Mouse (Mus musculus) adrenal gland, postnatal 14 days (tissue): ENCODE data around the gene Ear2. TPM values are rescaled to one million over a fixed set of nuclear protein-coding genes. Genes with fewer than 3 reads are reported as not detected.
"Not testable (repeated sequence)": the region's sequence is repeated elsewhere in the genome, so short reads cannot be mapped to it uniquely, and the experiment has no call there.

Experiments used
- DNase-seq: peaks from one replicate; pipeline ENCODE4 v3.0.0; 2021; ENCODE audit warnings: mixed read lengths
- long read RNA-seq, 2 experiments: library from polyadenylated mRNA; stranded (forward); transcript quantifications; one replicate each; pipeline ENCODE4 v2.0.0; 2021
- total RNA-seq: library from RNA; stranded (reverse); gene quantifications from 2 replicates; pipeline ENCODE4 v1.2.3, GENCODE M21; 2021

The Ear2 gene
- 4.1 and 4.5 TPM in 2 replicates for total RNA-seq
- long read RNA-seq, experiment 1 = 0 reads
- long read RNA-seq, experiment 2 = 0 reads

GRCm38 (mm10) chr14:44102354-44102753, at the start of gene Ear2:
Ear2 (plus strand) TSS chr14:44102654.
- DNase-seq = not testable (repeated sequence)

DNA sequence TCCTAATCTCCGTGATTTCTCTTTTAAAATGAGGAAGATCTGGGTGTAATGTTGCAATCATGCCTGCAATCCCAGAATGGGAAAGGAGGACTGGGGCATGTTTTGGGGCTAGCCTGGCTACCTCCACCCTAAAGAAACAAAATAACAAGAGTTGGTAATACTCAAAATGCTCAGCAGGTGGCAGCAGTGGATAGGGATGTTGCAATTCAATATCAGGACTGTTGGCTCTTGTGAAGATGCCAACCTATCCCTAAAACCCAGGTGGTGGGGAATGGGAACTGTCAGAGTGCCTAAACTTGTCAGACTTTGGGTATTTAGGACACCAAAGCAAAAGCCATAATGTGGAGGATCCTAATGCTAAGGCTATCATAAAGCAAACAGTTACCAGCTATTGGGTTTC, 34.6 kb upstream of the Ear2 start:
- DNase-seq = not testable (repeated sequence)

GRCm38 (mm10) chr14:44070595-44070994, 31.9 kb upstream of the Ear2 start:
- DNase-seq = not testable (repeated sequence)

- DNase-seq = not testable (repeated sequence)
These were observed 24.6 kb upstream of the Ear2 start for GRCm38 (mm10) chr14:44077785-44078341.

- DNase-seq = not testable (repeated sequence)
These were observed 15.9 kb upstream of the Ear2 start for GRCm38 (mm10) chr14:44086588-44086987.

DNA sequence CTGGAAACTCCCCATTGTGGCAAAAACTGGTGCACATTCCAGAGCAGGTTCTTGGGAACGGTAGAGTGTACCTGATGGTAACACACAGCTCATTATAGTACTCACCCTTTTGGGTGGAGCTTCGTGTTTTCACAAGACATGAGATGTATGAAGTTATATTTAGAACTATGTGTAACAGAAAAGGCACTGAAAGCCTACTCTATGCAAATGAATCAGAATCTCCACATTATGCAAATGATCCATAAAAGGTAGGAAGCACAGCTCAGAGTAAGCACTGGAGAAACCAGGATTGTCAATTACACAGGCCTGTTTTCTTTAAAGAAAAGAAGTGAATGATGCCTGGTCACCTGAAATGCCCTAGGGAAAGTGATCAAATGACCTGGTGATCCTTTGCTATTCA, 14.9 kb upstream of the Ear2 start:
- not testable (repeated sequence) for DNase-seq

DNA sequence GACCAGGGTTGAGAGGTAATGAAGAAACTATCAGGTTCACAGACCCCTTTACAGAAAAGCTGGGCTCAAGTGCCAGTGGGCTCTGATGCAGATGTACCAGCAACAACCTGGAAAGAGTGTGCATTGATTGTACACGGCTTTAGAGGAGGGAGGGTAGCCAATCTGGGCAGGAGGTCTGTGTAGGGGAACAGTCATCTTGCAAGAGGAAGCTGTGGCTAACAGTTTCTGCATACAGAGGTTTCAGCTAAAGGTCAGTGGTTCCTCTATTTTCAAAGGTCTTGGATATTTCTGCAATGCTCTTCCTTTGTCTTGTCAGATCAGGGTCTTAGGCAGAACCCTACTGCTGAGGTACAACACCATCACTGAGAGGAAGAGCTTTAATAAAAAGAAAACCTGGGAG, 10.9 kb upstream of the Ear2 start:
- DNase-seq = not testable (repeated sequence)

DNA sequence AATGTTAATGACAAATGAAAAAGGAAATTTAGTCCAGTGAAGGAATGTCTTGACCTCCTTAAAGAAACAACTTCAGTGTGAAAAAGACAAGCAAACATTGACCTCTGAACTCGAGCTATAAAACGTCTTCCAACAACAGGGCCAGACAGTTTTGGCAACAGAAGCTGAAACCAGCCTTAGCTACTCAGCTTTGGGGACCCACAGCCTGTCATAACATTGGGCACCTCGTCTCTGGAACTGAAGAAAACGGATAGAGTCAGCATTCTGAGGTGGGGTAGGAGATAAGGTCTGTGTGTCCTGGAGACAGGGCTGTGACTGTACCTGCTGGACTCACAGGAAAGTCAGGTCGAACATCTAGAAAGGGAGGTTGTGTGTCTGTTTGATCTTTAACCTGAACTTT, 8.0 kb upstream of the Ear2 start:
- not testable (repeated sequence) for DNase-seq

GRCm38 (mm10) chr14:44100030-44100429, 2.4 kb upstream of the Ear2 start:
- DNase-seq = not testable (repeated sequence)

DNA sequence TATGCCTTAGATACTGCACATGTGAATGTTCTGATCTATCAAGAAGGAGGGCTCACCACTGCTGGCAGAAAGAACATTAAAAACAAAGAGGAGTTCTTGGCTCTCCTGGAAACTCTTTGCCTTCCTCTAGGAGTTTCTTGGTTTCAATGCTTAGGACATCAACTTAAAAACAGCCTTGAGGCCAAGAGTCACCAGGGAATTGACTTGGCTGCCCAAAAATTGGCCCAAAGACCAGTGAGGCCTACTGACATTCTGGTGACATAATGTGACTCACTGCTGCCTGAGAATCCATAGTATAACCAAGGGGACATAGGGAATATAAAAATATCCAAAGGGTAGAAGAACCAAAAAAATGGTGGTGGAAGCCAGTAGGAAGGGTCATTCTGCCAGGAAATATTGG, 8.5 kb downstream of the Ear2 start:
- peak; percentile 57 for DNase-seq

- DNase-seq = not testable (repeated sequence)
These were observed 21.1 kb downstream of the Ear2 start, which contains the start of gene Gm3327 for GRCm38 (mm10) chr14:44123551-44123950. Gm3327 (plus strand) TSS chr14:44123851.

Other genes starting within 250 kb of the Ear2 start
- 1.4 TPM in 1 of 2 replicates, not detected in the other for gene Ear1, start 227.1 kb upstream of the Ear2 start, total RNA-seq
- gene Ear10, start 179.1 kb upstream of the Ear2 start, total RNA-seq = not detected in 2 replicates
- 2.7 and 2.9 TPM in 2 replicates for gene Gm8113, start 177.3 kb upstream of the Ear2 start, total RNA-seq
- not detected in 2 replicates for gene Ang5, start 145.6 kb upstream of the Ear2 start, total RNA-seq
- not detected in 2 replicates for gene Ang6, start 100.4 kb upstream of the Ear2 start, total RNA-seq
- gene Gm3327, start 21.2 kb downstream of the Ear2 start, total RNA-seq = not detected in 2 replicates
- gene Gm8212, start 95.0 kb downstream of the Ear2 start, total RNA-seq = not detected in 2 replicates
- not detected in 2 replicates for gene 4930503E14Rik, start 110.6 kb downstream of the Ear2 start, total RNA-seq
- gene Gm8220, start 182.9 kb downstream of the Ear2 start, total RNA-seq = not detected in 2 replicates
- gene Gm5930, start 235.9 kb downstream of the Ear2 start, total RNA-seq = not detected in 2 replicates